Mouse (Mus musculus): ENCODE measurements around the gene Esf1.
"Not testable (repeated sequence)": the region's sequence is repeated elsewhere in the genome, so short reads cannot be mapped to it uniquely, and the experiment has no call there.

Gene Esf1

GRCm38 (mm10) chr2:140170127-140170802, at the start of gene Esf1, which contains the start of gene Ndufaf5:
Esf1 (minus strand) TSS chr2:140170564.
Ndufaf5 (plus strand) TSS chr2:140170649.
- peak; percentile 88 for DNase-seq (ENCODE audit: low read depth, low spot score)

- DNase-seq (ENCODE audit: low read depth, low spot score): no peak
Measured at GRCm38 (mm10) chr2:140215965-140216364, 45.6 kb upstream of the Esf1 start.

GRCm38 (mm10) chr2:140215415-140215814, 45.1 kb upstream of the Esf1 start:
- no peak for DNase-seq (ENCODE audit: low read depth, low spot score)

GRCm38 (mm10) chr2:140214519-140215027, 44.2 kb upstream of the Esf1 start:
- no peak for DNase-seq (ENCODE audit: low read depth, low spot score)

- DNase-seq (ENCODE audit: low read depth, low spot score): no peak
Measured at GRCm38 (mm10) chr2:140203756-140204155, 33.4 kb upstream of the Esf1 start.

DNA sequence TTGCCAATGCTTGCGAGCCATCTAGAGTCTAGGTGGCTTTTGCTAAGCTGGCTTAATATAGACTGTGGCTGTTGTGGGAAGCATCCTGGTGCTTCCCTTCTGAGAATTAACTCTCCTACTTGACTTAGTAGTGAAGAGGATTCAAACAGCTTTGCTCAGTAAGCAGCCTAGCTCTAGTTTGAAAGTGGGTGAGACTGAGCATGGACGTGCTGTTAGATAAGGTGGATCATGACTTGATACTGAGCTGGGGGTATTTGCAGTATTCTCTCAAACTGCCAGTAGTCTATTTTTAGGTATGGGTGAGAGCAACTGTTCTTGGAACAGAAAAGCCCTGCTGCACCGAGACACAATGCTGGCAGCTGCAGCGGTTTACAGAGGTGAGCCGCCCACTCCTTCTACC, 32.2 kb upstream of the Esf1 start:
- DNase-seq (ENCODE audit: low read depth, low spot score): no peak

GRCm38 (mm10) chr2:140200713-140201112, 30.3 kb upstream of the Esf1 start:
- no peak for DNase-seq (ENCODE audit: low read depth, low spot score)

DNA sequence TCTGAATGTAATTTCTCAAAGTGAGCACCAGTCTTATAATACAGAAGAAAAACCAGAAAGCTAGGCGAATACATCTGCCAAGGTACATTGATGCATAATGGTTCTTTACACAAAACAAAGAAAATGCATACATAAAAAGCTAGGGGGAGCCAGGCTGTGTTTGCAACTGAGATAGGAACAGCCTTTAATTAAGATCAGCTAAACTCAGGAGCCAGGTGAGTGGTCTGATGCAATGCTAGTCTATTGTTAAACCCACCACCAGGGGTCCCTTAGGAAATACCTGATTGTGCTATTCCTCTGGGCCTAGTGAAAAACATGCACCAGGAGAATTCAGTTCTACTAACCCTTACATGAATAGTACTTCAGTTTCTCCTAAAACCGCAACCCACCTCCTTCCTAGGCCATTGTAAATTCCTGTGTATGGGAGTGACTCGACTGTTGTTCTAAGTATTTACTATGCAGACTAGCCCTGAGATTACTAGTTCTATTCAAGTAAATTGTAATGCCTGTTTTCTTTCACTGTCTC, 15.4 kb upstream of the Esf1 start:
- DNase-seq (ENCODE audit: low read depth, low spot score): not testable (repeated sequence)

DNA sequence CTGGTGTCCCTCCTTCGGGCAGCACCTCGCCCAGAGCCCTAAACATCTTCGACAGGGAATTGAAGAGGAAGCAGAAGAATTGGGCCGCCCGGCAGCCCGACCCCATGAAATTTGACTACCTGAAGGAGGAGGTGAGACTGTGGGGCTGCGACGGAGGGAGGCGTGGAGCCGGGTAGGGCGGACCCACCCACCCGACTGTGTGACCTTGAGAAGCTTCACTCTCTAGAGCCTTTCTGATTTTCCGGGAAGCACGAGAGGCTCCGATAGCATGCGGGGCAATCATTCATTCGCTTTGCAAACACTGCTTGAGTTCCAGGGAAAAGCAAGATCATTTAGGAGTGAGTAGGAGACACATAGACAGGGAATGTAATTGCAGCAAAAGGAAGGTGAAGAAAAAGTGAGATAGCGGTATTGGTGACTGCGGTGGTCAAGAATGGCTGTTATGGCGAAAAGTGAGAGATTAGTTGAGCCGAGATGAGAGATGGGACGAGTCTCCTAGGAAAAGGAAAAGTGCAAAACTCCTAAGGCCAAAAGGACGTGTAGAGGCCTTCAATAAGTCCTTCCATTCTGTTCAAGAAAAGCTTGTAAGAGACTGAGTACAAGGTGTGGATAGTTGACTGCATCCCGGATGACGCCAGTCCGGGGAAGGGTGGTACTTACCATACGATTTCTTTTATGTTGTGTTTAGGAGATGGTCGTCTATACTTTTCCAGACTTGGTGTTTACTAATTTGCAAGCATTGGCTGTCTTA, 614 bp upstream of the Esf1 start:
- DNase-seq (ENCODE audit: low read depth, low spot score): peak; percentile 65

- no peak for DNase-seq (ENCODE audit: low read depth, low spot score)
Measured at GRCm38 (mm10) chr2:140169057-140169456, 1.3 kb downstream of the Esf1 start.

- no peak for DNase-seq (ENCODE audit: low read depth, low spot score)
Measured at GRCm38 (mm10) chr2:140163351-140163854, 7.0 kb downstream of the Esf1 start.

DNA sequence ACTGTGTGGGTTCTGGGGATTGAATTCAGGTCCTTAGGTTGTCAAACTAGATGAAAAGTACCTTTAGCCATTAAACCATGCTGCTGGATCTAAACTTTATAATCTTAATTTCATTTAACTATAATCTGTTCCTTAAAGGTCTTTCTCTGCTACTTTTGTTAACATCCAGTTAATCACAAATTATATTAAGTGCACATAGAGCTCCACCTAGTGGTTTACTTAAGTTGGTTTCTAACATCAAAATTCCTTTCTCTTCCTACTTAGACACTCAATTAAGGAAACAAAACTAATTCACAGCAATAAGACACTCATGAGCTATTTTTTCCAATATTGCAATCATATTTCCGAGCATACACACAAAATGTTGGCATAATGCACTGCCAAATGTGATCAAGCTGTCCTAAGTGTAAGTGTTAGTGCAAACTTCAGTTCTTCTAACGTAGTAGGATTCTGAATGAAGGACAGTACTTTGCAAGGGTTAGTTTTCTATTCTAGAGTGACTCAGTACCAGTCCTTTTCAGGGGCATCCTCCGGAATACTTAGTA, 11.1 kb downstream of the Esf1 start:
- DNase-seq (ENCODE audit: low read depth, low spot score): no peak

- DNase-seq (ENCODE audit: low read depth, low spot score): not testable (repeated sequence)
Measured at GRCm38 (mm10) chr2:140151743-140152142, 18.6 kb downstream of the Esf1 start, which contains the start of gene Gm17374. Gm17374 (plus strand) TSS chr2:140152043.

DNA sequence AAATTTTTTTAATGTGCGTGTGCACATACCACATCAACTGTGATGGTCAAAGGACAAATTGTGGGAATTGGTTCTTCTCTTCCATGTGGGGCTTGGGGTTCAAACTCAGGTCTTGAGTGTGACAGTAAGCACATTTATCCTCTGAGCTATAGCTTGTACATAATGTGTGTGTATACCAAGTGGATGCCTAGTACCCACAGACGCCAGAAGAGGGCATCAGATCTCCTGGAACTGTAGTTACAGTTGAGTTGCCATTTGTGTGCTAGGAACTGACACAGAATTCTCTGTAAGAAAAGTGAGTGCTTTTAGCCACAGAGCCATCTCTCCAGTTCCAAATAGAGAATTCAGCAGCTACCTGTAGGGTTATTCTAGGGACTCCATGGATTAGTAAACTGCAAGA, 44.8 kb downstream of the Esf1 start:
- DNase-seq (ENCODE audit: low read depth, low spot score): no peak

DNA sequence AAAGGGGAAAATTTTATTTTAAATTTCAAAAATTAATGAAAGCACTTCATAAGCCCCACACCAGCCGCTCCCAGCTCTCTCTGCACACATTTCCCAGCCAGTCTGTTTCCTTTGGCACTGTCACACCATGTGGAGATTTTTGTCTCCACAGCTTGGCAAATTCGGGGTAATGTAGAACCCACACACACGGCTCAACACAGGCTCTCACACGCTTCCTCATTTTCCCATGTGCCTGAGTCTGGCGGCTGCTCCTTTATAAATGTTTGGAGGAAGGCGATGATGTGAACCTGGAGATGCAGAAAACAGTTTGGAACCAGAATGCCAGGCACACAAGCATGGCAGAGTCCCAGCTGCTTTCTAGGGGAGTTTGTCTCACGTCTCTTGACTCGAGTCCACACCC, 56.5 kb downstream of the Esf1 start:
- DNase-seq (ENCODE audit: low read depth, low spot score): no peak

GRCm38 (mm10) chr2:140108945-140109344, 61.4 kb downstream of the Esf1 start:
- DNase-seq (ENCODE audit: low read depth, low spot score): no peak

DNA sequence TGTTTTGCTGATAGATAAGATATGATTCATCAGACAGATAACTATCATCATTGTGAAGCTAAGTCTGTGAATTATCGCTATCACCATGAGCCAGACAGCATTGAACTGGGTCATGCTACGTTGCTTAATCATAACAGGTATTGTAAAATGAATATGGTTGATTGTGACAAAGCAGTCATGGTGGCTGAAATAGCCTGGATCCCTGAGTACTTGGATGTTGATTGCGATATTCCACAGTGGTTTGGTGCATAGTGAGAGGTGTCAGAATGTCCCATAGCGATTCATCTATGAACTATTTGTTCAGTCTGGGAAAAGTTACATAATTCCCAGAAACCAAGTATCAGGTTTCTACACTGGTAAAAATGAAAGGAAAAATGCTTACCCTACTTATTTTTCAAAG, 62.7 kb downstream of the Esf1 start:
- no peak for DNase-seq (ENCODE audit: low read depth, low spot score)

DNA sequence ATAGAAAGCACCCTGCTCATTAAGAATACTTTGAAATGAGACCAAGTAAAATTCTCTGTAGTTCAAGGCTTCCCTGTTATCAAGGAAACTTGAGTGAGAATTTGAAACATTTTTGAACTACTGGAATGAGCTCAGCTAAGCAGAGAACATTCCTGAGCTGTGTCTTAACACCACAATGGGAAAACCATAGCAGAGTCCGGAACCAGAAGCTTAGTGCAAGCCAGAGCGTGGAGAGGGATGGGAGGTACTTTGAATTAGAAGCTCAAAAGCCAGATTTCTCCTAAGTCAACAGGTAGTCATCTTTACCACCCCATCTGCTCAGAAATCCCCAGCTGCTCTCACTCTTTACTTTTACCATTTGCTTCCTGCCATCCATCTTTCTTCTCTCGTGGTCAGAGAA, 65.4 kb downstream of the Esf1 start:
- DNase-seq (ENCODE audit: low read depth, low spot score): no peak

DNA sequence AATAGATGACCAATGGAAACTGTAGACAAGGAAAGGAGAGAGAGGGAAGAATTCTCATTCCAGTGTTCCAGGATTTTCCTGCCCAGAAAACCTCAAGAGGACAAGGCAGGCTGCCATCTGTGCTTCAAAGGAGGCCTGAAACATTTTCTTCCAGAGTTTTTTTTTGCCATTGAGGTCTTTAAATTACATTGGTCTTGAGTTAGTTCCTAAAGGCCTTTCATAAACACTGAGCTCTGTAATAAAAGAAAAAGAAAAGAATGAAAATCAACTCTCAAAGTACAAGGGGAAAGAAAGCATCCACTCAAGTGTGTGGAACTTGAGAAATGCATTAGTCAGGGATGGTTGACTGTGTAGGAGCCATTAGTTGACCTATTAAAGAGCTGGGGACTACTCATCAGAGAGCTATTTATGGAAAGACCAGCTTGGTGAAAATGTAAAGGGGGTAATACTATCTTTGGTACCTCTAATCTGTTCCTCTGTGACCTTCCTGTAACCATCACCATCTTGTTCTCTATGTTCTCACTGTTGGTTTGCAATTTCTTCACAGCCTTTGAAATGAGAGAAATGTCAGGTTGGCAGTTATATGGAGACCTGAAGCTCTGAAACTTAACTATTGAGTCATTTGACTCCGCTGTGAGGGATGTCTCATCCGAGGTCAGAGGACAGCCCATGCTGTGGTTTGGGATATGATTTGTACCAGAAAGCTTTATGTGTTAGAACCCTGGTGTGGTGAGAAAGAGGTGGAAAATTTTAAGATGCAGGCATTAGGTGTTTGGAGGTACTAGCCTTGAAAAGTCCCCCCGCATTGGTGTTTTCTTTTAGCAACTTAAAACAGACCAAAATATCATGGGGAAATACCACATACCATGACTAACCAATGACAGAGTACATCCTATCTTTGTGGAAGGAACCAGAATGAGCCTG, 69.6 kb downstream of the Esf1 start:
- DNase-seq (ENCODE audit: low read depth, low spot score): no peak

GRCm38 (mm10) chr2:140099971-140100370, 70.4 kb downstream of the Esf1 start:
- no peak for DNase-seq (ENCODE audit: low read depth, low spot score)

DNA sequence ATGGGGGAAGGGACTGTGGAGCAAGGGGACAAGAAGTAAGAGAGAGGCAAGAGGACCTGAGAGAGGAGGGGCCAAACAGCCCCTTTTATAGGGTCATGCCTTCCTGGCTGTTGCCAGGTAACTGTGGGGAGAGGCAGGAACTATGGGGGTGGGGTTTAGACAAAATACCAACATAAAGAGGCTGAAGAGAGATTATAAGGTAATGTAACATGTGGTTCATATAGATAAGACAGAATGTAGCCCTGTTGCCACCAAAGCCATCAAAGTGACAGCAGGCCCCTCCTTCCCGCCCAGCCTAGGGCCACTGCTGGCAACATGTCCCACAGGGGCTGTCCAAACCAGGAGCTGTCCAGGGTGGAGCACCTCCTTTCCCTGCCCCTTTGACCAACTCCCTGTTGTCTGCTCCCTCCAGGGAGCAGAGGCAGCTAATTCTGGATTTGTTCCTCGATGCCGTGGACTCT, 73.2 kb downstream of the Esf1 start:
- DNase-seq (ENCODE audit: low read depth, low spot score): no peak

Measured in WW6 (cell line).